Mouse (Mus musculus) stomach, postnatal 0 days (tissue): ENCODE results near the gene Pcgf1.

Experiments
- CTCF ChIP-seq: IDR thresholded peaks from 2 replicates; pipeline ENCODE4 v1.5.1; 2016; ENCODE audit warnings: antibody characterized with exemption, low read depth, mild to moderate bottlenecking, moderate library complexity
- EP300 ChIP-seq: optimal IDR thresholded peaks from 2 replicates; pipeline ENCODE3; 2016; ENCODE audit warnings: antibody characterized with exemption

DNA sequence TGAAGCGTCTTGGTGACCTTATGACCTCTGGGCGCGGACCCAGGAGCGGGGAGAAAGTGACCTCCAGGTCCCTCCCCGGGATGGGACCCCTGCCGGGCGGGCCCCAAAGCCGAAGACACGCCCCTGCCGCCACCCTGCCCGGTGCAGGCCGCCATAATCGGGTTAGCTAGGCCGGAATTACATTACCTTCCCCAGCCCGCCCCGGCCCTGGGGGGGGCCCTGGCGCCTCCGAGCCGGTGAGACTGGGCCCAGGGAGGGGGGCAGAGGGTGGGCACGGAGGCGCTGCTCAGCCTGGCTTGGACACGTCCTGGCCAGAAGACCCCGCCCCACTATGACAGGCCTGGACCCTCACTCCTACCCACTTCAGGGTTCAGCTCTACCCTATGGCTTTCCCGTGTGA, 6.4 kb upstream of the Pcgf1 start:
- no peak for TF ChIP-seq CTCF
- no peak for TF ChIP-seq EP300
